Mouse (Mus musculus): ENCODE results near the gene L2hgdh. TPM values are rescaled to one million over a fixed set of nuclear protein-coding genes. Genes with fewer than 3 reads are reported as not detected.

Gene L2hgdh
- polyA plus RNA-seq, 1 experiment from 2014 or later = 13.0 TPM

GRCm38 (mm10) chr12:69759267-69759885, 34.7 kb upstream of the L2hgdh start:
- no peak overlapping the region for H3K4me3 ChIP-seq (ENCODE audit: low read depth, low read length)
- no peak for ATAC-seq (ENCODE audit: insufficient read depth, low FRiP score, low TSS enrichment)
- H3K27me3 ChIP-seq (ENCODE audit: control insufficient read depth, insufficient read depth, low read length) = no peaks in the 10 kb centered on the region
- no peaks in the 10 kb centered on the region for H3K36me3 ChIP-seq (ENCODE audit: control insufficient read depth, insufficient read depth, low read length)
- no peaks in the 10 kb centered on the region for H3K9me3 ChIP-seq (ENCODE audit: control insufficient read depth, low read length)
- DNase-seq (ENCODE audit: low spot score) = no peak
- H3K9ac ChIP-seq (ENCODE audit: low read length) = no peak overlapping the region; the same call in 1 of the 2 replicates
- WGBS = 42% methylated on average over 7 of the region's 7 CpGs
- H3K4me1 ChIP-seq (ENCODE audit: control insufficient read depth, insufficient read depth, low read length) = no peaks in the 10 kb centered on the region
- no peak overlapping the region for H3K27ac ChIP-seq (ENCODE audit: low read depth, low read length)
- H3K4me2 ChIP-seq (ENCODE audit: low read depth) = no peak overlapping the region

- DNase-seq (ENCODE audit: low spot score) = peak; percentile 43
Measured at GRCm38 (mm10) chr12:69758221-69759185, 33.8 kb upstream of the L2hgdh start.

GRCm38 (mm10) chr12:69757418-69758141, 32.9 kb upstream of the L2hgdh start:
- no peak overlapping the region for H3K9ac ChIP-seq (ENCODE audit: low read length)
- H3K4me2 ChIP-seq (ENCODE audit: low read depth) = peak overlapping the region; percentile 39; the same call in 1 of the 2 replicates
- 19% methylated on average over 22 of the region's 22 CpGs for WGBS
- H3K9me3 ChIP-seq (ENCODE audit: control insufficient read depth, low read length) = no peaks in the 10 kb centered on the region
- no peak overlapping the region for H3K27ac ChIP-seq (ENCODE audit: low read depth, low read length)
- no peaks in the 10 kb centered on the region for H3K36me3 ChIP-seq (ENCODE audit: control insufficient read depth, insufficient read depth, low read length)
- no peaks in the 10 kb centered on the region for H3K4me1 ChIP-seq (ENCODE audit: control insufficient read depth, insufficient read depth, low read length)
- no peaks in the 10 kb centered on the region for H3K27me3 ChIP-seq (ENCODE audit: control insufficient read depth, insufficient read depth, low read length)
- DNase-seq (ENCODE audit: low spot score) = peak; percentile 81
- no peak overlapping the region for H3K4me3 ChIP-seq (ENCODE audit: low read depth, low read length)
- peak; percentile 90 for ATAC-seq (ENCODE audit: insufficient read depth, low FRiP score, low TSS enrichment)

More at GRCm38 (mm10) chr12:69758221-69759185, 33.8 kb upstream of the L2hgdh start:
- Histone ChIP-seq H3K9ac (ENCODE audit: low read length) (peak overlapping the region; percentile 23; the same call in 1 of the 2 replicates), H3K4me3 (ENCODE audit: low read depth, low read length) (no peak overlapping the region), H3K4me1 (ENCODE audit: control insufficient read depth, insufficient read depth, low read length) (no peaks in the 10 kb centered on the region), H3K27me3 (ENCODE audit: control insufficient read depth, insufficient read depth, low read length) (no peaks in the 10 kb centered on the region), H3K9me3 (ENCODE audit: control insufficient read depth, low read length) (no peaks in the 10 kb centered on the region), H3K4me2 (ENCODE audit: low read depth) (peak overlapping the region; percentile 39), H3K36me3 (ENCODE audit: control insufficient read depth, insufficient read depth, low read length) (no peaks in the 10 kb centered on the region), H3K27ac (ENCODE audit: low read depth, low read length) (no peak overlapping the region)
- 9% methylated on average over 22 of the region's 22 CpGs for WGBS
- peak; percentile 32; the same call in 1 of the 2 replicates for ATAC-seq (ENCODE audit: insufficient read depth, low FRiP score, low TSS enrichment)

GRCm38 (mm10) chr12:69756015-69756414, 31.3 kb upstream of the L2hgdh start:
- Histone ChIP-seq H3K9me3 (ENCODE audit: control insufficient read depth, low read length) (no peaks in the 10 kb centered on the region), H3K27me3 (ENCODE audit: control insufficient read depth, insufficient read depth, low read length) (no peaks in the 10 kb centered on the region), H3K36me3 (ENCODE audit: control insufficient read depth, insufficient read depth, low read length) (no peaks in the 10 kb centered on the region), H3K27ac (ENCODE audit: low read depth, low read length) (no peak overlapping the region), H3K4me2 (ENCODE audit: low read depth) (no peak overlapping the region), H3K9ac (ENCODE audit: low read length) (no peak overlapping the region), H3K4me3 (ENCODE audit: low read depth, low read length) (no peak overlapping the region), H3K4me1 (ENCODE audit: control insufficient read depth, insufficient read depth, low read length) (no peaks in the 10 kb centered on the region)
- DNase-seq (ENCODE audit: low spot score) = no peak
- 68% methylated on average over 5 of the region's 5 CpGs for WGBS
- ATAC-seq (ENCODE audit: insufficient read depth, low FRiP score, low TSS enrichment) = no peak

GRCm38 (mm10) chr12:69753936-69754335, 29.3 kb upstream of the L2hgdh start:
- Histone ChIP-seq H3K4me2 (ENCODE audit: low read depth) (no peak overlapping the region), H3K4me3 (ENCODE audit: low read depth, low read length) (no peak overlapping the region), H3K27me3 (ENCODE audit: control insufficient read depth, insufficient read depth, low read length) (no peaks in the 10 kb centered on the region), H3K27ac (ENCODE audit: low read depth, low read length) (no peak overlapping the region), H3K9me3 (ENCODE audit: control insufficient read depth, low read length) (no peaks in the 10 kb centered on the region), H3K36me3 (ENCODE audit: control insufficient read depth, insufficient read depth, low read length) (no peaks in the 10 kb centered on the region), H3K9ac (ENCODE audit: low read length) (no peak overlapping the region), H3K4me1 (ENCODE audit: control insufficient read depth, insufficient read depth, low read length) (no peaks in the 10 kb centered on the region)
- 82% methylated on average over 5 of the region's 5 CpGs for WGBS
- ATAC-seq (ENCODE audit: insufficient read depth, low FRiP score, low TSS enrichment) (no peak), DNase-seq (ENCODE audit: low spot score) (no peak)

- Histone ChIP-seq H3K9me3 (ENCODE audit: control insufficient read depth, low read length) (no peaks in the 10 kb centered on the region), H3K36me3 (ENCODE audit: control insufficient read depth, insufficient read depth, low read length) (no peaks in the 10 kb centered on the region), H3K9ac (ENCODE audit: low read length) (0 out of 2 replicates have a peak overlapping the region, but pooled peaks have one; percentile 5), H3K4me2 (ENCODE audit: low read depth) (no peak overlapping the region), H3K27me3 (ENCODE audit: control insufficient read depth, insufficient read depth, low read length) (no peaks in the 10 kb centered on the region), H3K4me1 (ENCODE audit: control insufficient read depth, insufficient read depth, low read length) (no peaks in the 10 kb centered on the region), H3K27ac (ENCODE audit: low read depth, low read length) (peak overlapping the region; percentile 0; the same call in 1 of the 2 replicates), H3K4me3 (ENCODE audit: low read depth, low read length) (no peak overlapping the region)
- no peak for ATAC-seq (ENCODE audit: insufficient read depth, low FRiP score, low TSS enrichment)
- peak; percentile 42 for DNase-seq (ENCODE audit: low spot score)
- WGBS = 38% methylated on average over 10 of the region's 10 CpGs
Measured at GRCm38 (mm10) chr12:69751864-69752341, 27.2 kb upstream of the L2hgdh start.

GRCm38 (mm10) chr12:69744138-69744537, 19.5 kb upstream of the L2hgdh start:
- H3K4me1 ChIP-seq (ENCODE audit: control insufficient read depth, insufficient read depth, low read length) = no peaks in the 10 kb centered on the region
- no peak overlapping the region for H3K27ac ChIP-seq (ENCODE audit: low read depth, low read length)
- no peak overlapping the region for H3K9ac ChIP-seq (ENCODE audit: low read length)
- no peaks in the 10 kb centered on the region for H3K27me3 ChIP-seq (ENCODE audit: control insufficient read depth, insufficient read depth, low read length)
- WGBS = 91% methylated on average over 5 of the region's 5 CpGs
- no peak overlapping the region for H3K4me3 ChIP-seq (ENCODE audit: low read depth, low read length)
- H3K9me3 ChIP-seq (ENCODE audit: control insufficient read depth, low read length) = no peaks in the 10 kb centered on the region
- no peak overlapping the region for H3K4me2 ChIP-seq (ENCODE audit: low read depth)
- no peak for DNase-seq (ENCODE audit: low spot score)
- no peak for ATAC-seq (ENCODE audit: insufficient read depth, low FRiP score, low TSS enrichment)
- no peaks in the 10 kb centered on the region for H3K36me3 ChIP-seq (ENCODE audit: control insufficient read depth, insufficient read depth, low read length)

GRCm38 (mm10) chr12:69741965-69742364, 17.3 kb upstream of the L2hgdh start:
- Histone ChIP-seq H3K4me2 (ENCODE audit: low read depth) (no peak overlapping the region), H3K27ac (ENCODE audit: low read depth, low read length) (no peak overlapping the region), H3K9me3 (ENCODE audit: control insufficient read depth, low read length) (no peaks in the 10 kb centered on the region), H3K9ac (ENCODE audit: low read length) (no peak overlapping the region), H3K27me3 (ENCODE audit: control insufficient read depth, insufficient read depth, low read length) (no peaks in the 10 kb centered on the region), H3K4me1 (ENCODE audit: control insufficient read depth, insufficient read depth, low read length) (no peaks in the 10 kb centered on the region), H3K36me3 (ENCODE audit: control insufficient read depth, insufficient read depth, low read length) (no peaks in the 10 kb centered on the region), H3K4me3 (ENCODE audit: low read depth, low read length) (no peak overlapping the region)
- DNase-seq (ENCODE audit: low spot score) = no peak
- WGBS = 89% methylated on average over 5 of the region's 5 CpGs
- ATAC-seq (ENCODE audit: insufficient read depth, low FRiP score, low TSS enrichment) = no peak
